Mouse (Mus musculus) ES-Bruce4 (cell line): ENCODE measurements around the gene Tpbpa.

Experiments used
- CTCF ChIP-seq: IDR thresholded peaks from one replicate; pipeline ENCODE4 v1.8.1; 2011; ENCODE audit warnings: low read depth, low read length
- POLR2A ChIP-seq: IDR thresholded peaks from one replicate; pipeline ENCODE4 v1.8.1; 2011; ENCODE audit warnings: low read length; ENCODE audit not compliant: insufficient read depth

GRCm38 (mm10) chr13:60961706-60962105, 19.9 kb upstream of the Tpbpa start:
- TF ChIP-seq POLR2A (no peak), CTCF (no peak)
